Mouse (Mus musculus): Measurements from ENCODE around the gene Atl2.

Gene Atl2

GRCm38 (mm10) chr17:79818884-79819283 lies 77.0 kb downstream of the Atl2 start:
- no peak for DNase-seq (ENCODE audit: low spot score in 2 of 2)

GRCm38 (mm10) chr17:79817995-79818394 lies 77.9 kb downstream of the Atl2 start:
- no peak for DNase-seq (ENCODE audit: low spot score in 2 of 2)

GRCm38 (mm10) chr17:79817551-79817950 lies 78.4 kb downstream of the Atl2 start:
- DNase-seq (ENCODE audit: low spot score in 2 of 2): no peak

GRCm38 (mm10) chr17:79816896-79817295 lies 79.0 kb downstream of the Atl2 start:
- no peak for DNase-seq (ENCODE audit: low spot score in 2 of 2)

- no peak for DNase-seq (ENCODE audit: low spot score in 2 of 2)
These were observed 85.5 kb downstream of the Atl2 start for GRCm38 (mm10) chr17:79810421-79810820.

GRCm38 (mm10) chr17:79809491-79810316 lies 86.2 kb downstream of the Atl2 start:
- no peak for DNase-seq (ENCODE audit: low spot score in 2 of 2)

- no peak for DNase-seq (ENCODE audit: low spot score in 2 of 2)
These were observed 88.5 kb downstream of the Atl2 start for GRCm38 (mm10) chr17:79807237-79807930.

- DNase-seq (ENCODE audit: low spot score in 2 of 2): no peak
These were observed 91.2 kb downstream of the Atl2 start for GRCm38 (mm10) chr17:79804747-79805146.

- DNase-seq (ENCODE audit: low spot score in 2 of 2): no peak
These were observed 93.9 kb downstream of the Atl2 start for GRCm38 (mm10) chr17:79802056-79802455.

GRCm38 (mm10) chr17:79798831-79799230 lies 97.1 kb downstream of the Atl2 start:
- DNase-seq (ENCODE audit: low spot score in 2 of 2): no peak

Data from spleen, postnatal 4 days (tissue).